Mouse (Mus musculus): ENCODE measurements around the gene Ctss. TPM values are rescaled to one million over a fixed set of nuclear protein-coding genes. Genes with fewer than 3 reads are reported as not detected.

Gene Ctss
- polyA plus RNA-seq, 1 experiment from 2014 or later, result 4.9 TPM

GRCm38 (mm10) chr3:95587754-95588603 is 61.4 kb downstream of the Ctss start:
- no peak; the same call in 1 of the 2 replicates for ATAC-seq (replicated peaks; ENCODE audit: low FRiP score)
- H3K4me2 ChIP-seq (ENCODE audit: low read depth, low read length, severe bottlenecking), result peak overlapping the region; percentile 50
- peak overlapping the region; percentile 25 for H3K4me3 ChIP-seq (ENCODE audit: low read depth, low read length)
- H3K27ac ChIP-seq (ENCODE audit: low read depth, low read length), result peak overlapping the region; percentile 71
- peaks cover 3% of the 10 kb centered on the region; the same call in 1 of the 2 replicates for H3K36me3 ChIP-seq (ENCODE audit: control insufficient read depth, insufficient read depth, low read length)
- no peaks in the 10 kb centered on the region for H3K4me1 ChIP-seq (replicated peaks; ENCODE audit: control insufficient read depth, insufficient read depth, low read length)
- peak overlapping the region; percentile 39; the same call in 1 of the 2 replicates for H3K9ac ChIP-seq (ENCODE audit: low read length)
- WGBS, result 54% methylated on average over 8 of the region's 8 CpGs
- DNase-seq (ENCODE audit: low spot score), result no peak
- no peaks in the 10 kb centered on the region for H3K27me3 ChIP-seq (ENCODE audit: control insufficient read depth, insufficient read depth, low read length)
- H3K9me3 ChIP-seq (ENCODE audit: control insufficient read depth, low read length), result no peaks in the 10 kb centered on the region

- ATAC-seq (replicated peaks; ENCODE audit: low FRiP score), result peak; percentile 100
These were observed 62.1 kb downstream of the Ctss start, which contains the start of gene Golph3l for GRCm38 (mm10) chr3:95588604-95589086. TSS of gene Golph3l (plus strand) at chr3:95588934.

GRCm38 (mm10) chr3:95598734-95599133 is 72.1 kb downstream of the Ctss start:
- H3K4me3 ChIP-seq (ENCODE audit: low read depth, low read length), result no peak overlapping the region
- no peaks in the 10 kb centered on the region; the same call in none of the 2 replicates for H3K36me3 ChIP-seq (ENCODE audit: control insufficient read depth, insufficient read depth, low read length)

More at GRCm38 (mm10) chr3:95588604-95589086, 62.1 kb downstream of the Ctss start, which contains the start of gene Golph3l:
- Histone ChIP-seq H3K9me3 (ENCODE audit: control insufficient read depth, low read length) (no peaks in the 10 kb centered on the region), H3K27me3 (ENCODE audit: control insufficient read depth, insufficient read depth, low read length) (no peaks in the 10 kb centered on the region), H3K4me3 (ENCODE audit: low read depth, low read length) (peak within 1 kb of the TSS; percentile 46), H3K4me2 (ENCODE audit: low read depth, low read length, severe bottlenecking) (peak within 1 kb of the TSS; percentile 50), H3K9ac (ENCODE audit: low read length) (peak within 1 kb of the TSS; percentile 57; the same call in 1 of the 2 replicates), H3K4me1 (replicated peaks; ENCODE audit: control insufficient read depth, insufficient read depth, low read length) (no peaks in the 10 kb centered on the region), H3K36me3 (ENCODE audit: control insufficient read depth, insufficient read depth, low read length) (peaks cover 3% of the 10 kb centered on the region; the same call in 1 of the 2 replicates), H3K27ac (ENCODE audit: low read depth, low read length) (peak within 1 kb of the TSS; percentile 71)
- WGBS, result under 1% methylated on average over 12 of the region's 12 CpGs
- peak; percentile 91 for DNase-seq (ENCODE audit: low spot score)

GRCm38 (mm10) chr3:95601287-95601686 is 74.7 kb downstream of the Ctss start:
- Histone ChIP-seq H3K4me3 (ENCODE audit: low read depth, low read length) (no peak overlapping the region), H3K27me3 (ENCODE audit: control insufficient read depth, insufficient read depth, low read length) (no peaks in the 10 kb centered on the region), H3K9me3 (ENCODE audit: control insufficient read depth, low read length) (no peaks in the 10 kb centered on the region), H3K4me2 (ENCODE audit: low read depth, low read length, severe bottlenecking) (no peak overlapping the region), H3K27ac (ENCODE audit: low read depth, low read length) (no peak overlapping the region), H3K9ac (ENCODE audit: low read length) (no peak overlapping the region), H3K4me1 (replicated peaks; ENCODE audit: control insufficient read depth, insufficient read depth, low read length) (no peaks in the 10 kb centered on the region), H3K36me3 (ENCODE audit: control insufficient read depth, insufficient read depth, low read length) (no peaks in the 10 kb centered on the region)
- ATAC-seq (replicated peaks; ENCODE audit: low FRiP score), result no peak
- WGBS, result 94% methylated on average over 3 of the region's 3 CpGs
- DNase-seq (ENCODE audit: low spot score), result no peak

More at GRCm38 (mm10) chr3:95598734-95599133, 72.1 kb downstream of the Ctss start:
- H3K27ac ChIP-seq (ENCODE audit: low read depth, low read length), result no peak overlapping the region
- DNase-seq (ENCODE audit: low spot score) (no peak), ATAC-seq (replicated peaks; ENCODE audit: low FRiP score) (no peak)
- no peak overlapping the region for H3K9ac ChIP-seq (ENCODE audit: low read length)
- H3K9me3 ChIP-seq (ENCODE audit: control insufficient read depth, low read length), result no peaks in the 10 kb centered on the region
- H3K27me3 ChIP-seq (ENCODE audit: control insufficient read depth, insufficient read depth, low read length), result no peaks in the 10 kb centered on the region
- H3K4me1 ChIP-seq (replicated peaks; ENCODE audit: control insufficient read depth, insufficient read depth, low read length), result no peaks in the 10 kb centered on the region
- no peak overlapping the region for H3K4me2 ChIP-seq (ENCODE audit: low read depth, low read length, severe bottlenecking)

Other genes with a start within 250 kb of the Ctss start
- gene Mindy1, start 245.4 kb upstream of the Ctss start, polyA plus RNA-seq (2014; fragmentation: Nextera tagmentation; extraction: Ambion mirVana), result 34.2 and 35.4 TPM in 2 replicates
- 26.4 and 28.5 TPM in 2 replicates for gene Prune1, start 244.7 kb upstream of the Ctss start, polyA plus RNA-seq (2014; fragmentation: Nextera tagmentation; extraction: Ambion mirVana)
- gene Anxa9, start 219.6 kb upstream of the Ctss start, polyA plus RNA-seq (2014; fragmentation: Nextera tagmentation; extraction: Ambion mirVana), result 1.3 and 1.5 TPM in 2 replicates
- 111 and 122 TPM in 2 replicates for gene Cers2, start 212.0 kb upstream of the Ctss start, polyA plus RNA-seq (2014; fragmentation: Nextera tagmentation; extraction: Ambion mirVana)
- gene Setdb1, start 169.6 kb upstream of the Ctss start, polyA plus RNA-seq (2014; fragmentation: Nextera tagmentation; extraction: Ambion mirVana), result 74.9 and 76.7 TPM in 2 replicates
- gene 4930558C23Rik, start 123.9 kb upstream of the Ctss start, polyA plus RNA-seq (2014; fragmentation: Nextera tagmentation; extraction: Ambion mirVana), result not detected in 2 replicates
- gene Arnt, start 92.4 kb upstream of the Ctss start, polyA plus RNA-seq (2014; fragmentation: Nextera tagmentation; extraction: Ambion mirVana), result 26.7 and 27.8 TPM in 2 replicates
- gene Ctsk, start 27.5 kb upstream of the Ctss start, polyA plus RNA-seq (2014; fragmentation: Nextera tagmentation; extraction: Ambion mirVana), result 5.0 and 5.6 TPM in 2 replicates
- not detected in 2 replicates for gene Hormad1, start 32.9 kb downstream of the Ctss start, polyA plus RNA-seq (2014; fragmentation: Nextera tagmentation; extraction: Ambion mirVana)
- 35.1 and 36.1 TPM in 2 replicates for gene Golph3l, start 62.1 kb downstream of the Ctss start, polyA plus RNA-seq (2014; fragmentation: Nextera tagmentation; extraction: Ambion mirVana)
- 85.1 and 94.3 TPM in 2 replicates for gene Ensa, start 98.2 kb downstream of the Ctss start, polyA plus RNA-seq (2014; fragmentation: Nextera tagmentation; extraction: Ambion mirVana)
- gene Mcl1, start 132.0 kb downstream of the Ctss start, polyA plus RNA-seq (2014; fragmentation: Nextera tagmentation; extraction: Ambion mirVana), result 66.8 and 69.9 TPM in 2 replicates
- 0.64 and 1.6 TPM in 2 replicates for gene Adamtsl4, start 161.1 kb downstream of the Ctss start, polyA plus RNA-seq (2014; fragmentation: Nextera tagmentation; extraction: Ambion mirVana)
- gene Ecm1, start 212.8 kb downstream of the Ctss start, polyA plus RNA-seq (2014; fragmentation: Nextera tagmentation; extraction: Ambion mirVana), result 17.2 and 19.4 TPM in 2 replicates
- 54.9 and 61.6 TPM in 2 replicates for gene Tars2, start 233.4 kb downstream of the Ctss start, polyA plus RNA-seq (2014; fragmentation: Nextera tagmentation; extraction: Ambion mirVana)

Measured in forebrain, embryonic 11.5 days (tissue).